Mouse (Mus musculus) thymus, postnatal 25 days (tissue): Measurements from ENCODE around the gene Cyp2b13.
"Not testable (repeated sequence)": the region's sequence is repeated elsewhere in the genome, so short reads cannot be mapped to it uniquely, and the experiment has no call there.

Experiments
- DNase-seq: peaks from one replicate; pipeline ENCODE4 v3.0.0; 2022

Gene Cyp2b13

DNA sequence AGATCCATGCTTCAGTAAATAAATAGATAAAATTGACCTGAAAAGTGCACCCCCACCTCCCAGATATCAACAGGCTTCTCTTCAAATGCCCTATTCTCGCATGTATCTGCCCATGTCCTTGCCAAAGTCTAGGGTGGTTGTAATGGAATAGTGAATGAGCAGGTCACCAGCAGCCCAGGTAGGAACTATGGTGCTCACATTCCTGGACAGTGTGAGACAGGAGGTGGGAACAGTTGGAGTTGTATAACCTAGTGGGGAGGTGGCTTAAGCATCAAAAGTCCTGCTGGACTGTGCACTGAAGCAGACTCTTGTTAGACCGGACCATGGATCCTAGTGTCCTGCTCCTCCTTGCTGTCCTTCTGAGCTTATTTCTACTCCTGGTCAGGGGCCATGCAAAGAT is at the start of gene Cyp2b13:
Gene Cyp2b13, plus strand, starts transcription at position 301 of the 400 bp plus-strand sequence.
- DNase-seq, result not testable (repeated sequence)

DNA sequence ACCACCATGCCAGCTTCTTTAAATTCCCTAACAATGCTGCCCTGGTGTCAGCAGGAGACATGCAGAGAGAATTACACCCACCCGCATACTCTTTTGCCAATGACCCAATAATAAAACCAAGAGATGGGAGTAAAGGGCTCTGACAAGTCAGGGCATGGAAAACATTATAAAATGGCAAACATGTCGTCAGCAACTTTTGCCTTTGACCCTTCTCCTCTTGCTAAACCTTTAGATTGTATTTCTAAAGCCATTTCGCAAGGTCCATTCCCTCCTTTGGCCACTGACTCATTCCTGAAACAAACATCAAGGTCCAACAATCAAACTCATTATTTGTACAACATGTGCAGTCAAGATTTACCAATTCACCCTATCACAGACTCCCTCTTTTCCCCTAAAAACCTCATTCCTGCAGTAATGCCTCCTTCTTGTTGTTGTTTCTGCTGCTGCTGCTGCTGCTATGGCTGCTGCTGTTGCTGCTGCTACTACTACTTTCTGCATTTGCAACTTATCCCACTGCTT is 41.4 kb upstream of the Cyp2b13 start:
- DNase-seq, result not testable (repeated sequence)

DNA sequence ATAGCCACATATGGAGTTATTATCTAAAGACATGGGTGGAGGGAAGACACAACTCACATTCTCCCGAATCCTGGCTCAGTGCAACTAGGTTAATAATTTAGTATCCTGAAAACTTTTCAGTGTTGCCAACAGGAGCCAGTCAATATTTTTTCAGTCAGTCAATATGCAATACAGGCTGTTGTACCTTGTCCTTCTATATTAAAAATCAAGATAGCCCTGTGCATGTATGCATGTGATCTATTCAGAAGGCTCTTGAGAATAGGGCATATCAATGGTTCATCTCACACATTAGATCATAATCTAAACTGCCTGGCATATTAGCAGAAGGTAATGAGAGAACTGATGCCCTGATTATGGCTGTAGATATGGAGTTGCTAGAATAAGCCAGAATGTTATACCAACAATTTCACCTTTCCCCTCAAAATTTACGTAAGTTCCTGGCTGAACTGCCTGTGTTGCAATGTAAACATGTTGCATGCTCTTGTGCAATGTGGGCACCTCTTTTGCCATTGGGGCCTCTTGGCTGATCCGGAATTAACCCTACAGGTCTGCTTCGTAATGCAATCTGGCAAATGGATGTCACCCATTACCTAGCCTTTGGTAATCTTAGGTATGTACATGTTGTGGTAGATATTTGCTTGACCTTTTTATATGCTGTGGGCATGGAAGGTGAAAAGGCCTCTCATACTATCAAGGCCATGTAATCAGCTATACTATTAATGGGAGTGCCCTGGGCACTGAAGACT is 6.2 kb upstream of the Cyp2b13 start:
- DNase-seq, result not testable (repeated sequence)

- DNase-seq, result not testable (repeated sequence)
Observed at GRCm38 (mm10) chr7:26071677-26072076, 10.4 kb downstream of the Cyp2b13 start.

DNA sequence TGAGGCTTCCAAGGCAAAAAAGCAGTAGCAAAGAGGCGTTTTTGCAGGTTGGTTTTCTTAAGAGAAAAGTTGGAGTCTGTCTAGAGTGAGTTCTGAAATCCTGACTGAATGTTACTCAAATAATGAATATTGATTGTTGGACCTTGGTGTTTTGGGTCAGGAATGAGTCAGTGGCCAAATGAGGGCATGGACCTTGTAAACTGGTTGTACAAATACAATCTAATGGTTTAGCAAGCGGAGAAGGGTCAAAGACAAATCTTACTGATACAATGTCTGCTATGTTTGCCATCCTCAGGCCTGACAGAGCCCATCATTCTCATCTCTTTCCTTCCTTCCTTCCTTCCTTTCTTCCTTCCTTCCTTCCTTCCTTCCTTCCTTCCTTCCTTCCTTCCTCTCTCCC is 21.3 kb downstream of the Cyp2b13 start:
- no peak for DNase-seq

DNA sequence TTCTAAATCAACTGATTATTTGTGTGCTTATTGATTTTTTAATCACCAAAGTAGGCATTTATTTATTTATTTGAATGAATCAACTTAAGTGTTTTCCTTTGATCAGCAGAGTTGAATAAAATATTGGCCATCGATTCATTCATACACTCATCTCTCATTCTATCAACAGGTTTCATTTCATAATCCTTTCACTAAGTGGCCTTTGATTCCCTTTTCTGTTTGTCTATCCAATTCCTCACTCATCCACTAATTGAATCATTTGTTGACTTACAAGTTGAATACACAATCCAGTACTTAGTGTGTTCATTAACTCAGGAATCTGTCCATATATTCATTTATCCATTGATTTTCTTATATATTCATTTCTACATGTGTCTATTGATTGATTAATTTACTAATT is 26.1 kb downstream of the Cyp2b13 start:
- no peak for DNase-seq

GRCm38 (mm10) chr7:26088578-26088977 is 27.3 kb downstream of the Cyp2b13 start:
- not testable (repeated sequence) for DNase-seq

DNA sequence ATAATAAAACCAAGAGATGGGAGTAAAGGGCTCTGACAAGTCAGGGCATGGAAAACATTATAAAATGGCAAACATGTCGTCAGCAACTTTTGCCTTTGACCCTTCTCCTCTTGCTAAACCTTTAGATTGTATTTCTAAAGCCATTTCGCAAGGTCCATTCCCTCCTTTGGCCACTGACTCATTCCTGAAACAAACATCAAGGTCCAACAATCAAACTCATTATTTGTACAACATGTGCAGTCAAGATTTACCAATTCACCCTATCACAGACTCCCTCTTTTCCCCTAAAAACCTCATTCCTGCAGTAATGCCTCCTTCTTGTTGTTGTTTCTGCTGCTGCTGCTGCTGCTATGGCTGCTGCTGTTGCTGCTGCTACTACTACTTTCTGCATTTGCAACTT is 78.3 kb downstream of the Cyp2b13 start:
- DNase-seq, result not testable (repeated sequence)

DNA sequence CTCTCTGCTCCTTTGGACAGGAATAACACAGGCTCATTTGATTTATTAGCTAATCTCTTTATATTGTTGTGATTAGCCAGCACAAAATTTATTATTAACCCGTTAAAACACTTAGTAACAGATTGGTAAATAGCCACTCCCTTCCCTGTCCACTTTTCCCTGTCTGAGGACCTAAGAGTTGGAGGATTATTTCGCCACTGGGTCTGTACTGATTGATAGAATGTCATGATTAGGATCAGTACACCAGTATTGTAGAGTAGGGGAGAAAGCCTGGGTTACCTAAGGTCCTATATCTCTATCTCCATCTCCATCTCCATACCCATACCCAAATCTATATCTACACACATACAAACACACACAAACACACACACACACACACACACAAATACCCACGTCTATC is 82.4 kb downstream of the Cyp2b13 start:
- not testable (repeated sequence) for DNase-seq
